Mouse (Mus musculus): ENCODE measurements around the gene Poldip2.

The Poldip2 gene

DNA sequence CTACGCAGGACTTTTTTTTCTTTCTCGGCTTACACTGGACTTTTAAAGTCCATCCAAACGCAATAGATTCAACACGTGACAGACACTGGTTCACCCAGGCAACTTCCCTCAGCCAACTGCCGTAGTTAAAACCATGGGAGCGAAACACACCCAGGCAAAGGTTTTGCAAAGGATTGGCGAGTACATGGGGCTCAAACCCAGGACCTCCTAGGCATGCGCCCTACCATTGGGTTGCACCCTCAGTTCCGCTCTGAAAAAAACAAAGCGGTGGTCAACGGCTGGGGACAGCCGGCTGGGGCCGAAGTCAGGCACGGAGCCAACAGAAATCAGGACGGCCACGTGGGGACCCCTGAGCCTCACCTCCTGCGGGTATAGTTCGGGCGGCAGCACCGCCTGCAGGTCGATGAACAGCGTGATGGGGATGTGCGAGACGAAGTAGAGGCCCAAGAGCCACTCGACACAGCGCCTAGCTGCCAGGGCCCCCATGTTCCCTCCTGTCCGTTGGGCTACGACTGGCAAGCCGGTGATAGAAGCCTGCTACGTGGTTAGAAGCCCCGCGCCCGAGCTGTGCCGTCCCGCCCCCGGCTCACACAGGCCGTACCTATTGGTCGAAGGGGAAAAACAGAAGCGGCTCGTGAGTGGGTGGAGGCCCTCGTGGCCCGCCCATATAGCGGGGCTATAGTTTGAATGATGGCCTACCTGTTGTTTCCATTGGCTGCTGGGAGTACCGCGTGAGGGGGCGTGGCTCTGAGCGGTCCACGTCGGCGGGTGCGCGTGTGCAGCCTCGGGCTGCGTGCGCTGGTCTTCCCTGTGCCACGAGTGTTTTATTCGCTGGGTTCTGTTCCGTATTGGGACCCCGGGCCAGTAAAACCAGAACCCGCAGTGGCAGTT is 38.4 kb downstream of the Poldip2 start, which contains the start of gene Tmem97:
Gene Tmem97, minus strand, starts transcription at position 610 of the 891 bp plus-strand sequence.
- TF ChIP-seq GATA4 (IDR thresholded peaks at IDR 0.05; ENCODE audit: insufficient replicate concordance, low read length), result no peak

DNA sequence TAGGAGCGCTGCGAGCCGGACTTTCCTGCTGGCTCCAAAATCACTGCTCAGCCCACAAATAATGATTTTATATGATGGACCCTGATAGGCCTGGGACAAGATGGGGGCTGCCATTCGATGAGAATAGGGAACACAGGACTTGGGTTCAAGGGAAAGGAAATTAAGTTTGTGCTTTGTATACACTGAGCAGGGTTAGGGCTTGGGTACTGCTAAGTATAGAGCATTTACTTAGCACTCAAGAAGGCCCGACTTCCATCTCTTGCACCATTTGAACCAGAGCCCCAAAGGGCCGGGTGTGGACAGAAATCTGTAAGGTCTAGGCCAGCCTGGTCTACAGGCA is 39.0 kb downstream of the Poldip2 start:
- no peak for TF ChIP-seq GATA4 (IDR thresholded peaks at IDR 0.05; ENCODE audit: insufficient replicate concordance, low read length)

- peak; percentile 90; the same call in 1 of the 2 replicates for TF ChIP-seq GATA4 (IDR thresholded peaks at IDR 0.05; ENCODE audit: insufficient replicate concordance, low read length)
Measured at GRCm38 (mm10) chr11:78555623-78556022, 43.6 kb downstream of the Poldip2 start.

GRCm38 (mm10) chr11:78556070-78556469 is 44.1 kb downstream of the Poldip2 start:
- TF ChIP-seq GATA4 (IDR thresholded peaks at IDR 0.05; ENCODE audit: insufficient replicate concordance, low read length), result no peak

- TF ChIP-seq GATA4 (IDR thresholded peaks at IDR 0.05; ENCODE audit: insufficient replicate concordance, low read length), result no peak
Measured at GRCm38 (mm10) chr11:78557241-78557640, 45.2 kb downstream of the Poldip2 start.

- TF ChIP-seq GATA4 (IDR thresholded peaks at IDR 0.05; ENCODE audit: insufficient replicate concordance, low read length), result no peak
Measured at GRCm38 (mm10) chr11:78560447-78560846, 48.5 kb downstream of the Poldip2 start.

GRCm38 (mm10) chr11:78566775-78567174 is 54.8 kb downstream of the Poldip2 start:
- peak; percentile 94 for TF ChIP-seq GATA4 (IDR thresholded peaks at IDR 0.05; ENCODE audit: insufficient replicate concordance, low read length)

GRCm38 (mm10) chr11:78567614-78568013 is 55.6 kb downstream of the Poldip2 start:
- no peak for TF ChIP-seq GATA4 (IDR thresholded peaks at IDR 0.05; ENCODE audit: insufficient replicate concordance, low read length)

- no peak for TF ChIP-seq GATA4 (IDR thresholded peaks at IDR 0.05; ENCODE audit: insufficient replicate concordance, low read length)
Measured at GRCm38 (mm10) chr11:78568827-78569226, 56.8 kb downstream of the Poldip2 start.

- TF ChIP-seq GATA4 (IDR thresholded peaks at IDR 0.05; ENCODE audit: insufficient replicate concordance, low read length), result no peak
Measured at GRCm38 (mm10) chr11:78569806-78570205, 57.8 kb downstream of the Poldip2 start.

DNA sequence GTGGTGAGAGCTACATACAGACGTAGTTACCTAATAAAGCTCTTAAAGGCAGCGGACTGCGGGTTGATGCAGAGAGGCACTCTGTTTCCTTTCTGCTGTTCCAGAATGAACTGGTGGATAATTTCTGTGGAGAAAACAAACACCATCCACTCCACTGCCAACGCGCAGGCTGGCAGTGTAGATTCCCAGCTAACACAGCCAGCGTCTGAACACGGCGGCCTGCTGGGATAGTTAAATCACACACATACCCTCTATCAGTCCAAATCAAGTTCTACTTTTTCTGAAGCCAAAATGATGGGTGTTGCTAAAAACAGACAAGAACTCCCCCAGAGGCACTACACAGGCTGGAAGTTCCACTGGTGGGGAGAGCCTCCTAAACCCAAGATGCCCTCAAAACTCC is 59.4 kb downstream of the Poldip2 start:
- no peak for TF ChIP-seq GATA4 (IDR thresholded peaks at IDR 0.05; ENCODE audit: insufficient replicate concordance, low read length)

GRCm38 (mm10) chr11:78571854-78572253 is 59.9 kb downstream of the Poldip2 start:
- no peak for TF ChIP-seq GATA4 (IDR thresholded peaks at IDR 0.05; ENCODE audit: insufficient replicate concordance, low read length)

Data from liver, adult (tissue).